Mouse (Mus musculus) limb, embryonic 11.5 days (tissue): Measurements from ENCODE around the gene Llgl1. TPM values are rescaled to one million over a fixed set of nuclear protein-coding genes. Genes with fewer than 3 reads are reported as not detected.

Experiments used
- microRNA-seq: library from miRNA; unstranded; fragments of <30 nt; microRNA quantifications from one replicate; pipeline ENCODE4, GENCODE M21; 2016
- polyA plus RNA-seq: library from polyadenylated mRNA; unstranded; fragments of >200 nt; fragmentation: Nextera tagmentation; extraction: Ambion mirVana; gene quantifications from 2 replicates; pipeline ENCODE4 v1.2.1, GENCODE M21; 2014

Gene Llgl1
- polyA plus RNA-seq, 1 experiment from 2014 or later, result 98.5 TPM

Small RNAs within 50 kb of the gene (microRNA-seq; reads per million reads assigned to microRNA genes)
- gene Mir5100, result 2.4 reads per million

Other genes starting within 250 kb of the Llgl1 start
- gene Drg2, start 245.1 kb upstream of the Llgl1 start, polyA plus RNA-seq, result 129 and 137 TPM in 2 replicates
- gene Myo15, start 230.4 kb upstream of the Llgl1 start, polyA plus RNA-seq, result 0.17 and 0.31 TPM in 2 replicates
- gene Alkbh5, start 163.3 kb upstream of the Llgl1 start, polyA plus RNA-seq, result 34.7 and 34.9 TPM in 2 replicates
- gene Flii, start 27.5 kb downstream of the Llgl1 start, polyA plus RNA-seq, result 60.0 and 65.5 TPM in 2 replicates
- 15.0 and 15.6 TPM in 2 replicates for gene Mief2, start 28.7 kb downstream of the Llgl1 start, polyA plus RNA-seq
- 20.8 and 26.5 TPM in 2 replicates for gene Top3a, start 77.6 kb downstream of the Llgl1 start, polyA plus RNA-seq
- 9.0 and 9.2 TPM in 2 replicates for gene Smcr8, start 77.8 kb downstream of the Llgl1 start, polyA plus RNA-seq
- 69.4 and 75.5 TPM in 2 replicates for gene Shmt1, start 112.0 kb downstream of the Llgl1 start, polyA plus RNA-seq
- gene Dhrs7b, start 130.9 kb downstream of the Llgl1 start, polyA plus RNA-seq, result 25.2 and 26.1 TPM in 2 replicates
- 66.0 and 74.5 TPM in 2 replicates for gene Tmem11, start 179.5 kb downstream of the Llgl1 start, polyA plus RNA-seq
- gene Natd1, start 215.0 kb downstream of the Llgl1 start, polyA plus RNA-seq, result 16.1 and 18.3 TPM in 2 replicates
- gene Map2k3, start 232.3 kb downstream of the Llgl1 start, polyA plus RNA-seq, result 66.4 and 78.5 TPM in 2 replicates